Mouse (Mus musculus) lung, postnatal 10 days (tissue): Measurements from ENCODE around the gene Tfap4.
"Not testable (repeated sequence)": the region's sequence is repeated elsewhere in the genome, so short reads cannot be mapped to it uniquely, and the experiment has no call there.

Source experiments
- DNase-seq: peaks from one replicate; pipeline ENCODE4 v3.0.0; 2021

The Tfap4 gene

GRCm38 (mm10) chr16:4592909-4593875 lies 33.5 kb upstream of the Tfap4 start:
- DNase-seq = peak; percentile 83

GRCm38 (mm10) chr16:4590236-4590635 lies 30.6 kb upstream of the Tfap4 start:
- no peak for DNase-seq

GRCm38 (mm10) chr16:4587516-4588210 lies 28.0 kb upstream of the Tfap4 start:
- peak; percentile 55 for DNase-seq

GRCm38 (mm10) chr16:4586531-4587123 lies 27.0 kb upstream of the Tfap4 start:
- DNase-seq = peak; percentile 99

- DNase-seq = no peak
Observed at GRCm38 (mm10) chr16:4585642-4586530, 26.2 kb upstream of the Tfap4 start.

GRCm38 (mm10) chr16:4584438-4584837 lies 24.8 kb upstream of the Tfap4 start:
- DNase-seq = no peak

GRCm38 (mm10) chr16:4583807-4584206 lies 24.2 kb upstream of the Tfap4 start:
- DNase-seq = no peak

GRCm38 (mm10) chr16:4581179-4581578 lies 21.5 kb upstream of the Tfap4 start:
- not testable (repeated sequence) for DNase-seq

GRCm38 (mm10) chr16:4578630-4579029 lies 19.0 kb upstream of the Tfap4 start:
- DNase-seq = no peak

- DNase-seq = peak; percentile 24
Observed at GRCm38 (mm10) chr16:4576873-4577272, 17.2 kb upstream of the Tfap4 start.

GRCm38 (mm10) chr16:4576038-4576437 lies 16.4 kb upstream of the Tfap4 start:
- DNase-seq = no peak

- DNase-seq = no peak
Observed at GRCm38 (mm10) chr16:4570737-4571136, 11.1 kb upstream of the Tfap4 start.

GRCm38 (mm10) chr16:4567912-4568311 lies 8.3 kb upstream of the Tfap4 start:
- peak; percentile 93 for DNase-seq

- DNase-seq = peak; percentile 86
Observed at GRCm38 (mm10) chr16:4560145-4560952, 695 bp upstream of the Tfap4 start.

- DNase-seq = peak; percentile 82
Observed at GRCm38 (mm10) chr16:4558980-4559631, 548 bp downstream of the Tfap4 start.

- peak; percentile 94 for DNase-seq
Observed at GRCm38 (mm10) chr16:4558384-4558979, 1.2 kb downstream of the Tfap4 start.

- DNase-seq = peak; percentile 73
Observed at GRCm38 (mm10) chr16:4557949-4558348, 1.7 kb downstream of the Tfap4 start.

GRCm38 (mm10) chr16:4557085-4557484 lies 2.6 kb downstream of the Tfap4 start:
- DNase-seq = no peak

- no peak for DNase-seq
Observed at GRCm38 (mm10) chr16:4555555-4555954, 4.1 kb downstream of the Tfap4 start.

GRCm38 (mm10) chr16:4552829-4553550 lies 6.7 kb downstream of the Tfap4 start:
- DNase-seq = peak; percentile 42
